Mouse (Mus musculus): ENCODE results near the gene Nol6.

GRCm38 (mm10) chr4:41074461-41074860 lies 49.8 kb downstream of the Nol6 start:
- no peak for TF ChIP-seq CTCF (IDR thresholded peaks at IDR 0.05; ENCODE audit: borderline replicate concordance, insufficient read depth, low read depth, low read length)
- no peak for TF ChIP-seq POLR2A (IDR thresholded peaks at IDR 0.05; ENCODE audit: borderline replicate concordance, insufficient read depth, low read length)
